Mouse (Mus musculus) C2C12 (cell line): ENCODE measurements around the gene Wapl. TPM values are rescaled to one million over a fixed set of nuclear protein-coding genes. Genes with fewer than 3 reads are reported as not detected.

Source experiments
- H3K27me3 ChIP-seq: one replicate; pipeline ENCODE4 v1.6.1; 2011; ENCODE audit not compliant: control insufficient read depth, insufficient read depth, insufficient read length
- H3K36me3 ChIP-seq: one replicate; pipeline ENCODE4 v1.6.1; 2011; ENCODE audit not compliant: control insufficient read depth, insufficient read depth
- H3K4me3 ChIP-seq: one replicate; pipeline ENCODE4 v1.5.1; 2011; ENCODE audit warnings: mild to moderate bottlenecking, control low read depth; ENCODE audit not compliant: poor library complexity, insufficient read depth, severe bottlenecking
- H3K79me2 ChIP-seq: one replicate; pipeline ENCODE4 v1.6.1; 2011; ENCODE audit not compliant: control insufficient read depth, insufficient read depth
- H3K79me3 ChIP-seq: one replicate; pipeline ENCODE4 v1.6.1; 2011; ENCODE audit warnings: low read depth, control low read depth
- H3ac ChIP-seq: one replicate; pipeline ENCODE3; 2011; ENCODE audit warnings: low read depth; ENCODE audit not compliant: control insufficient read depth, insufficient read length
- CEBPB ChIP-seq: IDR thresholded peaks from one replicate; pipeline ENCODE4 v1.6.1; 2011; ENCODE audit warnings: low read depth, mild to moderate bottlenecking, control low read depth, moderate library complexity
- CTCF ChIP-seq: IDR thresholded peaks from one replicate; pipeline ENCODE4 v1.5.1; 2011; ENCODE audit not compliant: control insufficient read depth, insufficient read depth, insufficient read length
- FOSL1 ChIP-seq: IDR thresholded peaks from one replicate; pipeline ENCODE4 v1.8.0; 2011; ENCODE audit warnings: mild to moderate bottlenecking, low read length; ENCODE audit not compliant: poor library complexity, insufficient read depth, severe bottlenecking
- MAX ChIP-seq: IDR thresholded peaks from one replicate; pipeline ENCODE4 v1.6.1; 2011; ENCODE audit warnings: mild to moderate bottlenecking, control low read depth
- MYOD1 ChIP-seq: IDR thresholded peaks from one replicate; pipeline ENCODE4 v1.6.1; 2011; ENCODE audit warnings: low read depth; ENCODE audit not compliant: control insufficient read depth, insufficient read length
- MYOG ChIP-seq: IDR thresholded peaks from one replicate; pipeline ENCODE4 v1.6.1; 2011; ENCODE audit not compliant: control insufficient read depth, insufficient read length; ENCODE audit errors: extremely low read depth
- USF1 ChIP-seq: IDR thresholded peaks from one replicate; pipeline ENCODE4 v1.6.1; 2011; ENCODE audit warnings: low read depth, mild to moderate bottlenecking, control low read depth, moderate library complexity
- polyA plus RNA-seq: library from polyadenylated mRNA; unstranded; fragments of >200 nt; fragmentation: generic; extraction: Trizol; gene quantifications from one replicate; pipeline ENCODE4 v1.2.1, GENCODE M21; 2012; ENCODE audit warnings: missing spikeins

Wapl gene
- polyA plus RNA-seq, 1 experiment, result 9.7 TPM

DNA sequence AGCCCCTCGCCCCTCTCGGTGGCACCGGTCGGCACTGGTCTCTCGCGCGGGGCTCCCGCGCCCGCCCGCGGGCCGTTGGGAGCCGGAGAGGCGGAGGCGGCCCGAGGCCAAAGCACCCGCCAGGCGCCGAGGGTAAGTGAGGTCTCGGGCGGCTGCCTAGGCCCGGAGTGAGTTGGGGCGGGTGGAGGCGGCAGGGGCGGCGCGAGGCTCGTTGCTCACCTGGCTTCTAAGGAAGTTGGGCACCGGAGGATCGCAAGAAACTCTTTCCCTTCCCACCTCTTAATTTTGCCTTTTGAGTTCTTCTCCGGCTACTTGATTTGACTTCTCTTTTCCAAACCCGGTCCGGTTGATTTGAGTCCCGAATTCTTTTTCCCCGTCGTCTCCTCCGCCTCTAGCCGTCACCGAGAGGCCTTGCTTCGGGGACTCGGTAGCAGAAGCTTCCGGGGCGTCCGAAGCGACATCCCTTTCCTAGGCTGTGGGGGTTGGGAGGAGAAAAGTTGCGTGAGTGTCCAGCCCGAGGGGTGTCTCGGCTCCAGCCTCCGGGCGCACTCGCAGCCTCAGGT is 582 bp downstream of the Wapl start:
- H3ac ChIP-seq, result peak overlapping the region; percentile 88
- H3K79me3 ChIP-seq, result peaks cover 52% of the 10 kb centered on the region
- H3K4me3 ChIP-seq, result peak overlapping the region; percentile 83
- H3K27me3 ChIP-seq, result no peaks in the 10 kb centered on the region
- peaks cover 21% of the 10 kb centered on the region for H3K36me3 ChIP-seq
- peaks cover 56% of the 10 kb centered on the region for H3K79me2 ChIP-seq
- TF ChIP-seq MYOD1 (no peak), CTCF (no peak), USF1 (no peak), MAX (no peak), MYOG (no peak), FOSL1 (no peak), CEBPB (no peak)

DNA sequence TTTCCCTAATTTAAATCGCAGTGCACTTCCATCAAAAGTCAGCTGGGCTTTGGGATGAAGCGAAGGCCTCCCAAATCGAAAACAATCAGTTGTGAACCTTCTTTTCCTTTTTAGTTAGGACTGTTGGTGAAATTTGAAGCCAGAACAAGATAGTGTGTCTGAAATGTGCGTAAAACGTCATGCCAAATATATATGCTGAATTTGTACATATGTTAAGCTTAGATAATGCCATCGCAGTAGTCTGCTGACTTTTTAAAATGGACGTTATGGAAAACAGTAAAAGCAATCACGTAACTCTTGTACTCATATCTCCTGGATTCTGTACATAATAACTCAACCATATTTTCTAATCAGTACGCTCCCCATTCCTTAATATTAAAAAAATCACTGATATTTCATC is 1.2 kb downstream of the Wapl start:
- no peak overlapping the region for H3ac ChIP-seq
- peak overlapping the region; percentile 83 for H3K4me3 ChIP-seq
- no peaks in the 10 kb centered on the region for H3K27me3 ChIP-seq
- H3K36me3 ChIP-seq, result peaks cover 26% of the 10 kb centered on the region
- H3K79me2 ChIP-seq, result peaks cover 62% of the 10 kb centered on the region
- peaks cover 57% of the 10 kb centered on the region for H3K79me3 ChIP-seq
- TF ChIP-seq MYOG, result no peak
- no peak for TF ChIP-seq MYOD1
- TF ChIP-seq USF1, result no peak
- no peak for TF ChIP-seq MAX
- no peak for TF ChIP-seq CEBPB
- TF ChIP-seq FOSL1, result no peak
- no peak for TF ChIP-seq CTCF

DNA sequence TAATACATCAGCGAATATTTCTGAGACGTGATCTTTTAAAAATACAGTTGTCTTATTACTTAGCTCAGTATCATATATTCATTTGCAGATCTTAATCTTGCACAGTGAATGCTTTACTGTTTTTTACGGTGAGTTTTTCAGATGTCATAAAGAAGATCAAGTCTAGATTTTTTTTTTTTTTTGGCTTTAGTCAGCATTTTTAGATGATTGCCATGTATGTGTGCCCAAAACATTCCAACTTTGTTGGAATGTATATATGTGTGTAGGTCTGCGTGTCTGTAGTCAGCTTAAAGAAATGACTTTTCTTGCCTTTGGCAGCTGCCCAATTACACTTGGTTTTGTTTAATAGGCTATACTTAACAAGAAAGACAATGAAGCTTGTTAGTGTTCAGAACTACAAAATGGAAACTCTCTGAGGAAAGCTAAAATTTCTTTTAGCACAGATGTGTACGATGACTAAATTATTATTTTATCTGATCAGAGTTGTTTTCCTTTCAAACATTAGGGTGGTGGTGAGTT is 1.7 kb downstream of the Wapl start:
- Histone ChIP-seq H3ac (no peak overlapping the region), H3K36me3 (peaks cover 31% of the 10 kb centered on the region), H3K27me3 (no peaks in the 10 kb centered on the region), H3K79me2 (peaks cover 67% of the 10 kb centered on the region), H3K79me3 (peaks cover 61% of the 10 kb centered on the region), H3K4me3 (peak overlapping the region; percentile 83)
- TF ChIP-seq CTCF (no peak), FOSL1 (no peak), CEBPB (no peak), MYOD1 (no peak), USF1 (no peak), MAX (no peak), MYOG (no peak)

DNA sequence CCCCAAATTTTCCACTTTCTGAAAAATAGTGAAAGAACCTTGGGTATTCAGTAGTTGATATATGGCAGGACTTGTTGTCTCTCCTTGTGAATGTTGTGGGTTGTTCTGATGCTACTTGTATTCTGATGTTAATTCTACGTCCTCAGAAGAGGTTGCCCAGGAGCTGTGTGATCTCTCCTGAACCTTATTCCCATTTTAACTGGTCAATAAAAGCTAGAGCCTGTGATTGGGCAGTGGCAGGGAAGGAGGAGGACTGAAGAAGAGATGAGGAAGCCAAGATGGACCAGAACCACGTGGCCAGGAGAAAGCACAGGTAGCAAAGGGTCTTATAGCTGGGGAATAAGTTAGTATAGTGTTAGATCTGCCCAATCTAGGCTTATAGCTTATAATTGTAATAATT is 7.1 kb downstream of the Wapl start:
- Histone ChIP-seq H3ac (no peak overlapping the region), H3K79me3 (peaks cover 88% of the 10 kb centered on the region), H3K79me2 (peaks cover 100% of the 10 kb centered on the region), H3K27me3 (no peaks in the 10 kb centered on the region), H3K36me3 (peaks cover 48% of the 10 kb centered on the region), H3K4me3 (no peak overlapping the region)
- TF ChIP-seq MYOG (no peak), FOSL1 (no peak)

DNA sequence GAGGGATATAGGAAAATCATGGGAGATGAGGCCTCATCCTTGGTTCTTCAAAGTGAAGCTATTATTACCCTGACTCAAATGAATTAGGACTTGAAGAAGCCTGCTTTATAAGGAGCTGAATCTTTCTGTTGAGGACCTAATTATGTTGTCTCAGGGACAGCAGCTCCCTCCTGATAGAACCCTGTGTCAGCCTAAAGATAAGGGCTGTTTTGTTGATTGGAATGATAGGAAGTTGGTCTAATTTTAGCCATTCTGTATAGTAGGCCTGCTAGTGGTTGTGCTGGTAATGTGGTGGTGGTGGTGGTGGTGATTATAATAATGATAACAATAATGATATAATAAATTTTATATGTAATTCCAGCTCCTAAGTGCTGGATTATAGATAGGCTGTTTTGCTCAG is 11.3 kb downstream of the Wapl start:
- peaks cover 23% of the 10 kb centered on the region for H3K36me3 ChIP-seq
- no peak overlapping the region for H3K4me3 ChIP-seq
- peaks cover 99% of the 10 kb centered on the region for H3K79me2 ChIP-seq
- H3ac ChIP-seq, result no peak overlapping the region
- H3K79me3 ChIP-seq, result peaks cover 74% of the 10 kb centered on the region
- TF ChIP-seq FOSL1 (no peak), CTCF (no peak), CEBPB (no peak), MAX (no peak), MYOG (no peak), USF1 (no peak), MYOD1 (no peak)
- H3K27me3 ChIP-seq, result no peaks in the 10 kb centered on the region

DNA sequence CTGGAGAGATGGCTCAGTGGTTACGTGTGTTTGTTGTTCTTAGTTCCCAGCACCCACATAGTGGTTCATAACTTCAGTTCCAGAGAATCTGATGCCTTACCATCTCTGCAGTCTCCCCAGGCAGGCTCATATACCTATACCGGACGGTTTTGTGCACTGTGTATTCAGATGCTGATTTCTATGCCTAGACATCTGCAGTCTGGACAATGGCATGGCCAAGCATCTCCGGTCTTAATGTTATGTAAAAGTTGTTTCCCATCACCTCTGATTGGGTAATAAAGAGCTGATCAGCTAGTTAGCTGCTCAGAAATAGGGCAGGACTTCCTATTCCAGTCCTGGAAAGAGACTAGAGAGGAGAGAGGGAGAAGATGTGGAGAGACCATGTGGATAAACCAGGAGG is 20.2 kb downstream of the Wapl start:
- no peak overlapping the region for H3ac ChIP-seq
- TF ChIP-seq FOSL1 (no peak), CTCF (no peak), USF1 (no peak), MYOG (no peak), MAX (no peak), MYOD1 (no peak)
- no peaks in the 10 kb centered on the region for H3K27me3 ChIP-seq
- H3K4me3 ChIP-seq, result no peak overlapping the region
- peaks cover 59% of the 10 kb centered on the region for H3K79me2 ChIP-seq
- H3K36me3 ChIP-seq, result peaks cover 57% of the 10 kb centered on the region
- peaks cover 17% of the 10 kb centered on the region for H3K79me3 ChIP-seq
